Mouse (Mus musculus): ENCODE measurements around the gene Sfswap.

GRCm38 (mm10) chr5:129519591-129519990, 18.6 kb downstream of the Sfswap start:
- no peak for TF ChIP-seq E2F4 (IDR thresholded peaks at IDR 0.05; ENCODE audit: borderline replicate concordance, low read depth, low read length)
- no peak for TF ChIP-seq POLR2A (IDR thresholded peaks at IDR 0.05; ENCODE audit: control insufficient read depth in 1 of 2, insufficient read depth in 1 of 2, low read depth in 1 of 2, low read length in 2 of 2, poor library complexity in 1 of 2)
- no peak for TF ChIP-seq USF1 (IDR thresholded peaks at IDR 0.05; ENCODE audit: low read depth, low read length)
- TF ChIP-seq BHLHE40 (IDR thresholded peaks at IDR 0.05; ENCODE audit: borderline replicate concordance, low read depth, low read length): no peak
- TF ChIP-seq TBP (IDR thresholded peaks at IDR 0.05; ENCODE audit: low read depth, low read length): no peak
- TF ChIP-seq RCOR1 (IDR thresholded peaks at IDR 0.05; ENCODE audit: low read depth, low read length): no peak
- TF ChIP-seq CTCF (IDR thresholded peaks at IDR 0.05 in 2 of 3, conservative IDR thresholded peaks at IDR 0.05 in 1 of 3; ENCODE audit: control insufficient read depth in 1 of 3, insufficient read depth in 1 of 3, low read depth in 2 of 3, low read length in 3 of 3, poor library complexity in 1 of 3, severe bottlenecking in 1 of 3): no peak
- TF ChIP-seq GATA1 (IDR thresholded peaks at IDR 0.05; ENCODE audit: low read depth, low read length): no peak
- TF ChIP-seq SMC3 (IDR thresholded peaks at IDR 0.05; ENCODE audit: low read depth, low read length): no peak
- no peak for TF ChIP-seq MAZ (IDR thresholded peaks at IDR 0.05; ENCODE audit: low read depth, low read length)
- no peak for TF ChIP-seq CHD2 (IDR thresholded peaks at IDR 0.05; ENCODE audit: low read length)
- no peak for TF ChIP-seq GABPA (IDR thresholded peaks at IDR 0.05; ENCODE audit: low read depth, low read length)
- no peak for TF ChIP-seq EP300 (IDR thresholded peaks at IDR 0.05; ENCODE audit: low read depth in 1 of 2, low read length in 2 of 2)
